Mouse (Mus musculus) liver, embryonic 12.5 days (tissue): ENCODE measurements around the gene Edaradd. TPM values are rescaled to one million over a fixed set of nuclear protein-coding genes. Genes with fewer than 3 reads are reported as not detected.

Experiments
- ATAC-seq: fragments of 200-750 bp; cut with Nextera tagmentation; 2 replicates; pipeline ENCODE4 v1.8.0; 2017; ENCODE audit warnings: moderate number of reproducible peaks, mild to moderate bottlenecking, moderate library complexity
- H3K27ac ChIP-seq: fragments of 300-500 bp; sonication (generic); 2 replicates; pipeline ENCODE4 v1.5.1; 2016; ENCODE audit warnings: mild to moderate bottlenecking
- H3K27me3 ChIP-seq: fragments of 300-500 bp; sonication (generic); replicated peaks from 2 replicates; pipeline ENCODE4 v1.6.1; 2016; ENCODE audit warnings: mild to moderate bottlenecking, moderate library complexity
- H3K36me3 ChIP-seq: fragments of 300-500 bp; sonication (generic); 2 replicates; pipeline ENCODE4 v1.6.1; 2016; ENCODE audit warnings: mild to moderate bottlenecking, moderate library complexity
- H3K4me1 ChIP-seq: fragments of 300-500 bp; sonication (generic); 2 replicates; pipeline ENCODE4 v1.6.1; 2016
- H3K4me2 ChIP-seq: fragments of 300-500 bp; sonication (generic); 2 replicates; pipeline ENCODE4 v1.6.1; 2016; ENCODE audit warnings: mild to moderate bottlenecking, moderate library complexity
- H3K4me3 ChIP-seq: fragments of 300-500 bp; sonication (generic); 2 replicates; pipeline ENCODE4 v1.5.1; 2016; ENCODE audit warnings: mild to moderate bottlenecking, moderate library complexity
- H3K9ac ChIP-seq: fragments of 300-500 bp; sonication (generic); 2 replicates; pipeline ENCODE4 v1.6.1; 2016; ENCODE audit warnings: mild to moderate bottlenecking, moderate library complexity
- H3K9me3 ChIP-seq: fragments of 300-500 bp; sonication (generic); replicated peaks from 2 replicates; pipeline ENCODE4 v1.6.1; 2016; ENCODE audit warnings: mild to moderate bottlenecking, moderate library complexity
- WGBS: fragments of 180-500 bp; shearing (Covaris S2); methylation state at CpG from one replicate; pipeline ENCODE4 v1.1.7; 2016; ENCODE audit not compliant: insufficient replicate concordance; 5-methylcytosine and 5-hydroxymethylcytosine counted together
- polyA plus RNA-seq: library from polyadenylated mRNA; unstranded; fragments of >200 nt; fragmentation: Nextera tagmentation; extraction: Ambion mirVana; gene quantifications from 2 replicates; pipeline ENCODE4 v1.2.1, GENCODE M21; 2016

Edaradd gene
- polyA plus RNA-seq, 1 experiment from 2014 or later = 0.08 TPM

- WGBS = 62% methylated on average over 5 of the region's 5 CpGs
- Histone ChIP-seq H3K27ac (no peak overlapping the region), H3K9ac (no peak overlapping the region), H3K36me3 (no peaks in the 10 kb centered on the region), H3K4me3 (no peak overlapping the region), H3K9me3 (no peaks in the 10 kb centered on the region), H3K4me2 (no peak overlapping the region), H3K4me1 (peaks cover 7% of the 10 kb centered on the region; the same call in 1 of the 2 replicates), H3K27me3 (no peaks in the 10 kb centered on the region; the same call in 1 of the 2 replicates)
- no peak for ATAC-seq
Measured at GRCm38 (mm10) chr13:12543246-12543645, 23.0 kb upstream of the Edaradd start.

DNA sequence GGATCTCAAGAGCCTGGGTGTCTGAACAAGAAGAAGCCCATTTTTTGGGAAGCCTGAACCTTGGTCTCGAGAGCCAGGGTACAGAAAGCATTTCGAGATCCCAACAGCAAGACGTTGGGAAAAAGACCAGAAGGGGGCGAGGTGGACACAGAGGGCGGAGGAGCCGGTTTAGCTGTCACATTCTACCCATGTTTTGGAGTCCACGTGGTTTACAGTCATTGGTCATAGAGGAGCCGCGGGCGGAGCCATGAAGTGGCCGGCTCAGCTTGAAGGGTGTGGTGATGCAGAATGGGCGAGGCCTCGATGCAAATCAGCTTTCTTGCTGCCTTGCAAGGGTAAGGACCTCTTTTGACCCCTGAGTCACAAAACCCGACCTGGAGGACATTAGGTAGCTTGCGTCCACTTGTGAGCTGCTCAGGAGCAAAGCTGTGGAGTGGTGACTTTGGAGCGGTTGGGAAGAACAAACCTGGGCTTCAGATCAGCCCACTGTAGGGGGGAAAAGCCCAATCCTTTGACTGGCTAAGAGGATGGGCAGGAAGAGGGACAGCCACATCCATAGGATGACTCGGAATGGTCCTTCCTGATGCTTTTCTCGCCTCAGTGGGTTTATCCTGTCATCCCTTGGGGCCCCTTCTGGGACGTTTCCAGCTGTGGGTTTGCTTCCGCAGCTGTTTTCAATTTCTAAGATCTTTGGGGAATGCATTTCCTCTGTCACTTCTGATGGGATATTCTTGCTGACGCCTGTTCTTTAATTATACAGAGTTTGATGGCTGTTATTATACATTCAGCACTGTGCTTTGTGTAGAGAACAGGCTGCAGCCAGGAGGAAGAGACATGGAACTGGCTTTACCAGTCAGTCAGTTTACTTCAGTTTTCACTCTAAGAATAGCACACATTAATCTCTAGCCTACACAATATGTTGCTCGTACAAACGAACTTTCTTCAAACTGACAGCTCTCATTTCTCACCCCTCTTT lies 22.1 kb upstream of the Edaradd start:
- H3K4me3 ChIP-seq = no peak overlapping the region

DNA sequence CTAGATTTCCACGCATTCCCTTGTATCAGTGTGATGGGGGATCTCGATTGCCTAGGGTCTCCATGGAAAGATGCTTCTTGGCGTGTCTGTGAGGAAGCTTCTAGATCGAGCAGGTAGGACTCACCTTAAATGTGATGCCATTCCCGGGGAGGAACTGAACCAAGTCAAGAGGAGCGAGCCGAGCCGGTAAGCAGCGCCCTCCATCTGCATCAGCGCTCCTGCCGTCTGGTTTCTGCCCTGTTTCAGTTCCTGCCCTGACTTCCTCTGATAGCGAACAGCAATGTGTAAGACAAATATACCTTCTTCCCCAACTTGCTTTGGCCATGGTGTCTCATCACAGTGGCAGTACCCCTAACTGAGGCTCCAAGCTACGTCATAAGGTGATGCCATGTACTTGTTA lies 19.9 kb upstream of the Edaradd start:
- Histone ChIP-seq H3K4me2 (no peak overlapping the region), H3K27me3 (no peaks in the 10 kb centered on the region; the same call in 1 of the 2 replicates), H3K9ac (no peak overlapping the region), H3K27ac (no peak overlapping the region), H3K9me3 (no peaks in the 10 kb centered on the region), H3K36me3 (no peaks in the 10 kb centered on the region), H3K4me3 (no peak overlapping the region), H3K4me1 (peaks cover 7% of the 10 kb centered on the region; the same call in 1 of the 2 replicates)
- ATAC-seq = no peak
- 52% methylated on average over 13 of the region's 13 CpGs for WGBS

More for the DNA sequence above, 22.1 kb upstream of the Edaradd start:
- no peaks in the 10 kb centered on the region for H3K36me3 ChIP-seq
- H3K4me1 ChIP-seq = peaks cover 7% of the 10 kb centered on the region; the same call in 1 of the 2 replicates
- no peaks in the 10 kb centered on the region for H3K9me3 ChIP-seq
- 11% methylated on average over 23 of the region's 23 CpGs for WGBS
- peak; percentile 69 for ATAC-seq
- no peak overlapping the region for H3K9ac ChIP-seq
- no peak overlapping the region for H3K27ac ChIP-seq
- H3K27me3 ChIP-seq = no peaks in the 10 kb centered on the region; the same call in 1 of the 2 replicates
- peak overlapping the region; percentile 32 for H3K4me2 ChIP-seq

DNA sequence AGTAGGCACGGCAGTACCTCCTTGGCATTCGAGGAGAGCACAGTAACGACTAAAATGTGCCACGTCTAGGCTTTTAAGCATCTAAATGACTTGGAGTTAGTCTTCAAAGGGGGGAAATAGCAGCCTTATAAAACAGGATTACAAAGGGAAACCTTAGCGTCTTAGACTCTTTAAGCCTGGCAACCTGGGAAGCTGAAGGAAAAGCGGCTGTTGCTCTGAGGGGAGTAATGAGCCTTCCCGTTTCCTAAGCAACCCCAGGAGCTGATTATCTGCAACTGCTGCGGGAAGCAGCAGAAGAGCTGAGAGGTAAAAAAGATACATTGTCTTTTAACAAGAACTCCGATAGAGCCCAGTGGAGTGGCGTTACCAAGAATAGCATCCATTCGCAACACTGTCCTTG lies 19.5 kb upstream of the Edaradd start:
- ATAC-seq = no peak
- Histone ChIP-seq H3K27ac (no peak overlapping the region), H3K9ac (no peak overlapping the region), H3K4me3 (no peak overlapping the region), H3K9me3 (no peaks in the 10 kb centered on the region), H3K4me1 (peaks cover 7% of the 10 kb centered on the region; the same call in 1 of the 2 replicates), H3K27me3 (no peaks in the 10 kb centered on the region; the same call in 1 of the 2 replicates), H3K4me2 (no peak overlapping the region), H3K36me3 (no peaks in the 10 kb centered on the region)
- WGBS = 46% methylated on average over 11 of the region's 11 CpGs

DNA sequence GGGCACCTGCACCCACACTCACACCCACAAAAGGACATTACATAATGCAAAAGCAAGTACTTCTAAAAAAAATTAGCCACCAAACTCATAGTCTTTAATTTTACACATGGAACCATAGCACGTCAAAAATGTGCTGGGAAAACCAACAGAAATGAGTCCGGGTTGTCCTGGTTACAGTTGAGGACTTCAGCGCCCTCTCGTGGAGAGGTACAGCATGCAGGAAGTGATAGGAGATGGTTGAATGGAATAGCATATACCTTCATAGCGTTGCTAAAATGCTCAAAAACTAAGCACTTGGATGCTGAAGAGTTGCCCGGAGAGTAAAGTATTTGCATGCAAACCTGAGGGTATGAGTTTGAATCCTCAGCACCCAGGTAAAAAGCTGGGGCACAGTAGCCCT lies 17.7 kb upstream of the Edaradd start:
- H3K9me3 ChIP-seq = no peaks in the 10 kb centered on the region
- no peaks in the 10 kb centered on the region; the same call in 1 of the 2 replicates for H3K27me3 ChIP-seq
- H3K4me3 ChIP-seq = no peak overlapping the region
- no peak overlapping the region for H3K9ac ChIP-seq
- no peak for ATAC-seq
- H3K36me3 ChIP-seq = no peaks in the 10 kb centered on the region
- WGBS = 54% methylated on average over 6 of the region's 6 CpGs
- H3K4me2 ChIP-seq = no peak overlapping the region
- peaks cover 7% of the 10 kb centered on the region; the same call in 1 of the 2 replicates for H3K4me1 ChIP-seq
- H3K27ac ChIP-seq = no peak overlapping the region

GRCm38 (mm10) chr13:12534628-12535027 lies 14.4 kb upstream of the Edaradd start:
- Histone ChIP-seq H3K4me3 (no peak overlapping the region), H3K9me3 (no peaks in the 10 kb centered on the region), H3K27ac (no peak overlapping the region), H3K4me2 (no peak overlapping the region), H3K4me1 (no peaks in the 10 kb centered on the region), H3K27me3 (no peaks in the 10 kb centered on the region), H3K9ac (no peak overlapping the region), H3K36me3 (no peaks in the 10 kb centered on the region)
- no peak for ATAC-seq
- WGBS = 54% methylated on average over 3 of the region's 3 CpGs

DNA sequence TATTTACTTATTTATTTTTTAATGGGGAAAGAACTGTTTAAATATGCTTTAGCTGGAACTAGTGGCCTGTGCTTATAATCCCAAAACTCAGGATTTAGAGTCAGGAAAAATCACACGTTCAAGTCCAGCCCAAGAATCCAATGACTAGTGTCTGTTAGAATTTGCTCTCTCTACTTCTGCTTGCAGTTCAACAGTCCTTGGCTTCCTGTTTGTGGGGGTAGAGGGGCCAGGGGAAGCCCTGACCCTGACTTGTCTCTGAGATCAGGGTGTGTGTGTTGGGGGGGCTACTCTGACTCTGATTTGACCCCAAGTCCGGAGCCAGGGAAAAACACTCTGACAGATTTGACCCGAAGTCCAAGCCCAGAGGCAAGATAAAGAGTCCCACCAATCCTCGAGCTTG lies 5.4 kb upstream of the Edaradd start:
- Histone ChIP-seq H3K4me1 (no peaks in the 10 kb centered on the region), H3K4me2 (no peak overlapping the region), H3K27ac (no peak overlapping the region), H3K36me3 (no peaks in the 10 kb centered on the region), H3K4me3 (no peak overlapping the region), H3K9ac (no peak overlapping the region), H3K9me3 (no peaks in the 10 kb centered on the region), H3K27me3 (peaks cover 12% of the 10 kb centered on the region)
- ATAC-seq = no peak
- 57% methylated on average over 4 of the region's 4 CpGs for WGBS

GRCm38 (mm10) chr13:12522346-12522745 lies 2.1 kb upstream of the Edaradd start:
- H3K9me3 ChIP-seq = no peaks in the 10 kb centered on the region
- H3K27ac ChIP-seq = no peak overlapping the region
- H3K4me2 ChIP-seq = no peak overlapping the region
- H3K4me1 ChIP-seq = no peaks in the 10 kb centered on the region
- no peak for ATAC-seq
- no peak overlapping the region for H3K9ac ChIP-seq
- H3K36me3 ChIP-seq = no peaks in the 10 kb centered on the region
- H3K27me3 ChIP-seq = peaks cover 42% of the 10 kb centered on the region
- H3K4me3 ChIP-seq = no peak overlapping the region

GRCm38 (mm10) chr13:12519371-12519770 lies 867 bp downstream of the Edaradd start:
- H3K4me2 ChIP-seq = peak overlapping the region; percentile 69
- peaks cover 49% of the 10 kb centered on the region for H3K27me3 ChIP-seq
- H3K9ac ChIP-seq = no peak overlapping the region
- H3K9me3 ChIP-seq = no peaks in the 10 kb centered on the region
- no peak overlapping the region for H3K27ac ChIP-seq
- H3K4me1 ChIP-seq = no peaks in the 10 kb centered on the region
- WGBS = 9% methylated on average over 18 of the region's 18 CpGs
- no peak for ATAC-seq
- no peaks in the 10 kb centered on the region for H3K36me3 ChIP-seq
- H3K4me3 ChIP-seq = no peak overlapping the region

DNA sequence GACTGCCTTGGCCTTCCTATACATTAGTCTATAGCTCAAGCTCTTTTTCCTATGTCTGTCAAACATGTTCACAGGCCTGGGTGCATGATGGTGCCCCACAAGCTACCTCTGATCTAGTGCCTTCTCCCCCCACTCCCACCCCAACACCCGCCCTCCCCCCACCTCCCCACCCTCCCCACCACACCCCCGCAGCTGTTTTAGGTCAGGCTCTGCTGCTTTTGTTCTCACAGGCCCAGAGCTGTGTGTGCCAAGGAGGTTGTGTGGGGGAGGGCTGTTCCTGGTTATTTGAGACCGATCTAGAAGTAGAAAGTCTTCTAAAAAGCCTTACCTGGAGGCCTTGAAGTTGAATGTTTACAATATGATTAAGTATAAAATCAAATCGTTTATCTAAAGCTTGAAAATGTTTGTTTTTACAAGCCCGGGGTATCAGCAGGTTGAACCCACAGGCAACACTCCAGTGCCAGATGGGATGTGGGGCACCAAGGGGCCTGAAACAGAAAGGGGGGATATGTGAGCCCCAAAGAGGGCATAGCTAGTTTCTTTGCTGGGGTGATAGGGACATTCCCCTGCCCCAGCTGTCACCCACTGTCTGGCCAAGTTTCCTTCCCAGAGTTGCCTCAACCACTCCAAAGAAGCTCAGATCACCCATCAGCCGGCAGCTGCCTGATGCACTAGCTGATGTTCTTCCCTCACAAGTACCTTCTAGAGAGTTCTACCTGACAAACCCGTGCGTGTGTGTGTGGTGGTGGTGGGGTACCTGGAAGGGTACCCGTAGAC lies 8.9 kb downstream of the Edaradd start:
- Histone ChIP-seq H3K9ac (no peak overlapping the region), H3K4me2 (no peak overlapping the region), H3K4me3 (no peak overlapping the region), H3K27me3 (peaks cover 3% of the 10 kb centered on the region; the same call in 1 of the 2 replicates), H3K4me1 (no peaks in the 10 kb centered on the region), H3K36me3 (no peaks in the 10 kb centered on the region), H3K27ac (no peak overlapping the region), H3K9me3 (no peaks in the 10 kb centered on the region)
- ATAC-seq = no peak
- 63% methylated on average over 9 of the region's 9 CpGs for WGBS

DNA sequence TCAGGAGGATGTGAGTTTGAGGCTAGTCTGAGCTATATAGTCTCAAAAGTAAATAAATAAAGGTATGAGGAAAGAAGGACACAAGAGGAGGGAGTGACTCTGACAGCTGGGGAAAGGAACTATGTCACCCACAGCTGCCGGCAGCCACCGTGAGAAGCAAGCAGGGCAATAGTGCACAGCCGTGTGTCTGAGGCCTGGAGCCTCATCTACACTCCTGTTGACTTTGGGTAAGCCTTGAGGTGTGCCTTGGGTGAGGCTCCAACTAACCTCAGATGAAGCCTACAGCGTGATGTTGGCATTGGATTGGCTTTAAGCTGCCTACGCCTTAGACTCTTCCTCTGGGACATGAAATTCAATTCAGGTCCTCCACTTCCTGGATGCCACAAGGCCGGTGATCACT lies 10.2 kb downstream of the Edaradd start:
- H3K4me1 ChIP-seq = peaks cover 9% of the 10 kb centered on the region
- H3K9me3 ChIP-seq = no peaks in the 10 kb centered on the region
- no peak overlapping the region for H3K4me3 ChIP-seq
- no peak overlapping the region for H3K4me2 ChIP-seq
- no peak for ATAC-seq
- no peak overlapping the region for H3K9ac ChIP-seq
- H3K36me3 ChIP-seq = no peaks in the 10 kb centered on the region
- H3K27me3 ChIP-seq = no peaks in the 10 kb centered on the region
- WGBS = 68% methylated on average over 6 of the region's 6 CpGs
- no peak overlapping the region for H3K27ac ChIP-seq

DNA sequence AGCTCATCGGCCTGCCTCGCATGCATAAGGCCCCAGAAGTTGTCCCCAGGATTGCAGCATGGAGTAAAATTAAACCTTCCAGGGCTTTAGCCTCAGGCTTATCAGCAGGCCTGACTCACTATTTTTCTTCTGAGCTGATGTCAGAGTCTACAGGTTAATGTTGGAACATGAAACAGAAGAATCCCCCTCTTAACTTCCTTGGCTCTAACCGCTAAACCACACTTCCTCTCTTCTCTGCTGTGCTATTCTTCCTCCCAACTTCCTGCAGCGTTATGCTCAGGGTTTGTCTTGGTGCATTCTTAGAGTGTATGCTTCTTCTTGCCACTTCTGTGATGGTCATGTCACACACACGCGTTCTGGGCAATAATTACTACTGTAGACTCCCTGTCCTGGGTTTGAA lies 12.8 kb downstream of the Edaradd start:
- no peaks in the 10 kb centered on the region for H3K9me3 ChIP-seq
- H3K27me3 ChIP-seq = no peaks in the 10 kb centered on the region
- no peak overlapping the region for H3K27ac ChIP-seq
- no peak overlapping the region for H3K4me2 ChIP-seq
- H3K4me1 ChIP-seq = peaks cover 23% of the 10 kb centered on the region
- 62% methylated on average over 6 of the region's 6 CpGs for WGBS
- H3K4me3 ChIP-seq = no peak overlapping the region
- no peaks in the 10 kb centered on the region for H3K36me3 ChIP-seq
- no peak overlapping the region for H3K9ac ChIP-seq
- ATAC-seq = no peak
